Mouse (Mus musculus): Measurements from ENCODE around the gene Chst1.

- TF ChIP-seq ZMIZ1 (IDR thresholded peaks at IDR 0.05; ENCODE audit: low read depth, low read length) (no peak), E2F4 (IDR thresholded peaks at IDR 0.05; ENCODE audit: insufficient replicate concordance, low read depth, low read length) (no peak)
Measured at GRCm38 (mm10) chr2:92609704-92610379, 10.3 kb downstream of the Chst1 start.
